Mouse (Mus musculus) bone marrow, adult 2 months (tissue): ENCODE measurements around the gene 9430097D07Rik.

ENCODE experiments used
- CTCF ChIP-seq: fragments of 200-500 bp; IDR thresholded peaks from 2 replicates; pipeline ENCODE4 v1.5.1; 2011; ENCODE audit warnings: low read length, control low read depth; ENCODE audit not compliant: control insufficient read depth, insufficient read depth
- POLR2A ChIP-seq: fragments of 200-500 bp; IDR thresholded peaks from 2 replicates; pipeline ENCODE4 v1.6.1; 2011; ENCODE audit warnings: low read depth, mild to moderate bottlenecking, control low read depth, low read length, borderline replicate concordance; ENCODE audit not compliant: control insufficient read depth

DNA sequence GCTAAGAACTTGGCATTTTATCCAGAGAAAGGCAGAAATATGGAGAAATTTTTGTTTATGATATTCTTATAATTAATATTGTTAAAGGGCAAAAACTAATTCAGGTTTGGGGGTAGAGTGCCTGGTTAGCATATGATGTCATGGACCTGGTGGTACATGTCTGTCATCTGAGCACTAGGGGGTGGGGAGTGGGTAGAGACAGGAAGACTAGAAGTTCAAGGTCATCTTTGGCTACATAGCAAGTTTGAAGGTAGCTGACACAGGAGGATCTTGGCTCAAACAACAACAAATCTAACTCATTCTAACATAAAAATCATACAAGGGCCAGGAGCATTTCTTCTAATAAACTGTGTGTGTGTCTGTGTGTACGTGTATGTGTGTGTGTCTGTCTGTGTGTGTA lies 47.2 kb downstream of the 9430097D07Rik start:
- no peak for TF ChIP-seq POLR2A
- no peak for TF ChIP-seq CTCF
